Mouse (Mus musculus) 416B (cell line): ENCODE data around the gene Il17rb.
A peak's percentile ranks its signal among the peaks of the same experiment; 100 is the strongest.

Experiments
- DNase-seq: peaks from one replicate; pipeline ENCODE4 v3.0.0; 2011; ENCODE audit warnings: low read depth

Il17rb gene

GRCm38 (mm10) chr14:30008733-30009575 is at the start of gene Il17rb, which contains the start of gene Chdh:
Gene Il17rb (minus strand): TSS chr14:30008896.
Gene Chdh (plus strand): TSS chr14:30009023.
- DNase-seq: no peak

- no peak for DNase-seq
These were observed 47.5 kb upstream of the Il17rb start for GRCm38 (mm10) chr14:30056031-30056766.

- no peak for DNase-seq
These were observed 46.2 kb upstream of the Il17rb start for GRCm38 (mm10) chr14:30054922-30055321.

- DNase-seq: no peak
These were observed 41.6 kb upstream of the Il17rb start for GRCm38 (mm10) chr14:30050280-30050679.

- peak; percentile 20 for DNase-seq
These were observed 39.4 kb upstream of the Il17rb start for GRCm38 (mm10) chr14:30048049-30048448.

- no peak for DNase-seq
These were observed 38.3 kb upstream of the Il17rb start for GRCm38 (mm10) chr14:30046976-30047375.

GRCm38 (mm10) chr14:30045704-30046220 is 37.1 kb upstream of the Il17rb start:
- no peak for DNase-seq

GRCm38 (mm10) chr14:30045239-30045638 is 36.5 kb upstream of the Il17rb start:
- DNase-seq: no peak

GRCm38 (mm10) chr14:30043356-30043940 is 34.8 kb upstream of the Il17rb start:
- DNase-seq: peak; percentile 33

- no peak for DNase-seq
These were observed 33.1 kb upstream of the Il17rb start for GRCm38 (mm10) chr14:30041836-30042235.

GRCm38 (mm10) chr14:30039413-30039812 is 30.7 kb upstream of the Il17rb start:
- no peak for DNase-seq

- no peak for DNase-seq
These were observed 29.7 kb upstream of the Il17rb start for GRCm38 (mm10) chr14:30038431-30038830.

- DNase-seq: no peak
These were observed 24.7 kb upstream of the Il17rb start for GRCm38 (mm10) chr14:30033405-30033804.

GRCm38 (mm10) chr14:30027378-30027777 is 18.7 kb upstream of the Il17rb start:
- DNase-seq: peak; percentile 19

- peak; percentile 67 for DNase-seq
These were observed 15.7 kb upstream of the Il17rb start for GRCm38 (mm10) chr14:30024387-30024786.

- DNase-seq: peak; percentile 5
These were observed 13.8 kb upstream of the Il17rb start for GRCm38 (mm10) chr14:30022471-30022870.

- DNase-seq: peak; percentile 35
These were observed 11.3 kb upstream of the Il17rb start for GRCm38 (mm10) chr14:30019792-30020575.

- DNase-seq: no peak
These were observed 10.7 kb upstream of the Il17rb start for GRCm38 (mm10) chr14:30019375-30019774.

- DNase-seq: no peak
These were observed 10.2 kb upstream of the Il17rb start for GRCm38 (mm10) chr14:30018846-30019245.

- no peak for DNase-seq
These were observed 9.7 kb upstream of the Il17rb start for GRCm38 (mm10) chr14:30018463-30018801.

- no peak for DNase-seq
These were observed 9.2 kb upstream of the Il17rb start for GRCm38 (mm10) chr14:30017794-30018462.
